Mouse (Mus musculus): ENCODE results near the gene Clrn1. TPM values are rescaled to one million over a fixed set of nuclear protein-coding genes. Genes with fewer than 3 reads are reported as not detected.

Clrn1 gene
- total and polyA plus RNA-seq, 3 experiments = not detected

- Histone ChIP-seq H3K27ac (ENCODE audit: insufficient read depth, low read depth) (no peak overlapping the region), H3K4me2 (ENCODE audit: insufficient read depth, low read depth, poor library complexity, severe bottlenecking) (no peak overlapping the region), H3K36me3 (replicated peaks in 1 of 2; ENCODE audit: control insufficient read depth in 1 of 2, insufficient read depth in 1 of 2, low read length in 1 of 2) (no peaks in the 10 kb centered on the region), H3K79me2 (replicated peaks; ENCODE audit: control insufficient read depth, extremely low read depth, insufficient read depth, poor library complexity, severe bottlenecking) (no peaks in the 10 kb centered on the region), H3K4me1 (ENCODE audit: control insufficient read depth in 1 of 2, insufficient read depth in 2 of 2) (no peaks in the 10 kb centered on the region; a peak in 1 of 4 replicates), H3K27me3 (replicated peaks) (no peaks in the 10 kb centered on the region), H3K9me3 (replicated peaks; ENCODE audit: low read length) (no peaks in the 10 kb centered on the region), H3K9ac (ENCODE audit: insufficient read depth, low read depth) (no peak overlapping the region), H3K4me3 (replicated peaks in 1 of 3; ENCODE audit: low read depth in 2 of 3, low read length in 2 of 3, poor library complexity in 1 of 3) (no peak overlapping the region)
- DNase-seq (ENCODE audit: extremely low read depth) = no peak
- TF ChIP-seq EP300 (IDR thresholded peaks at IDR 0.05; ENCODE audit: low read length) = no peak
- dilution Hi-C loops (cut with MboI; ENCODE audit: extremely low pct_ligation_motif_present, extremely low pct_unique_long_range_greater_than_20kb, low sequenced_read_pairs) (no loop called here), in situ Hi-C loops (cut with MboI; ENCODE audit: low pct_ligation_motif_present, low pct_unique_long_range_greater_than_20kb, low sequenced_read_pairs) (no loop called here)
These were observed 2.6 kb upstream of the Clrn1 start for GRCm38 (mm10) chr3:58887719-58888118.

GRCm38 (mm10) chr3:58883511-58883907 is 1.6 kb downstream of the Clrn1 start:
- no peak overlapping the region for H3K9ac ChIP-seq (ENCODE audit: insufficient read depth, low read depth)
- H3K9me3 ChIP-seq (replicated peaks; ENCODE audit: low read length) = no peaks in the 10 kb centered on the region
- dilution Hi-C loops (cut with MboI; ENCODE audit: extremely low pct_ligation_motif_present, extremely low pct_unique_long_range_greater_than_20kb, low sequenced_read_pairs) = no loop called here
- H3K4me1 ChIP-seq (ENCODE audit: control insufficient read depth in 1 of 2, insufficient read depth in 2 of 2) = no peaks in the 10 kb centered on the region
- H3K36me3 ChIP-seq (replicated peaks in 1 of 2; ENCODE audit: control insufficient read depth in 1 of 2, insufficient read depth in 1 of 2, low read length in 1 of 2) = no peaks in the 10 kb centered on the region
- in situ Hi-C loops (cut with MboI; ENCODE audit: low pct_ligation_motif_present, low pct_unique_long_range_greater_than_20kb, low sequenced_read_pairs) = no loop called here
- no peak overlapping the region for H3K4me2 ChIP-seq (ENCODE audit: insufficient read depth, low read depth, poor library complexity, severe bottlenecking)
- TF ChIP-seq UBTF (IDR thresholded peaks at IDR 0.05; ENCODE audit: low read depth, low read length) (no peak), USF1 (IDR thresholded peaks at IDR 0.05; ENCODE audit: low read depth, low read length) (no peak), CTCF (conservative IDR thresholded peaks at IDR 0.05 in 1 of 2, IDR thresholded peaks at IDR 0.05 in 1 of 2; ENCODE audit: low read depth in 2 of 2, low read length in 2 of 2) (no peak), ETS1 (conservative IDR thresholded peaks at IDR 0.05; ENCODE audit: low read depth, low read length) (no peak), CHD1 (IDR thresholded peaks at IDR 0.05; ENCODE audit: low read depth, low read length) (no peak), TBP (conservative IDR thresholded peaks at IDR 0.05; ENCODE audit: low read depth, low read length) (no peak), ZKSCAN1 (IDR thresholded peaks at IDR 0.05; ENCODE audit: borderline replicate concordance, low read depth, low read length) (no peak)
- no peak overlapping the region for H3K4me3 ChIP-seq (replicated peaks in 1 of 3; ENCODE audit: low read depth in 2 of 3, low read length in 2 of 3, poor library complexity in 1 of 3)
- no peak for DNase-seq (ENCODE audit: extremely low read depth)
- H3K27ac ChIP-seq (ENCODE audit: insufficient read depth, low read depth) = no peak overlapping the region
- H3K27me3 ChIP-seq (replicated peaks) = no peaks in the 10 kb centered on the region
- H3K79me2 ChIP-seq (replicated peaks; ENCODE audit: control insufficient read depth, extremely low read depth, insufficient read depth, poor library complexity, severe bottlenecking) = no peaks in the 10 kb centered on the region

- Histone ChIP-seq H3K79me2 (replicated peaks; ENCODE audit: control insufficient read depth, extremely low read depth, insufficient read depth, poor library complexity, severe bottlenecking) (no peaks in the 10 kb centered on the region), H3K27me3 (replicated peaks) (no peaks in the 10 kb centered on the region), H3K4me1 (ENCODE audit: control insufficient read depth in 1 of 2, insufficient read depth in 2 of 2) (no peaks in the 10 kb centered on the region), H3K36me3 (replicated peaks in 1 of 2; ENCODE audit: control insufficient read depth in 1 of 2, insufficient read depth in 1 of 2, low read length in 1 of 2) (no peaks in the 10 kb centered on the region), H3K9me3 (replicated peaks; ENCODE audit: low read length) (no peaks in the 10 kb centered on the region), H3K4me3 (replicated peaks in 1 of 3; ENCODE audit: low read depth in 2 of 3, low read length in 2 of 3, poor library complexity in 1 of 3) (no peak overlapping the region), H3K4me2 (ENCODE audit: insufficient read depth, low read depth, poor library complexity, severe bottlenecking) (no peak overlapping the region), H3K9ac (ENCODE audit: insufficient read depth, low read depth) (no peak overlapping the region), H3K27ac (ENCODE audit: insufficient read depth, low read depth) (no peak overlapping the region)
- DNase-seq (ENCODE audit: extremely low read depth) = no peak
- dilution Hi-C loops (cut with MboI; ENCODE audit: extremely low pct_ligation_motif_present, extremely low pct_unique_long_range_greater_than_20kb, low sequenced_read_pairs) = no loop called here
- TF ChIP-seq E2F4 (IDR thresholded peaks at IDR 0.05; ENCODE audit: insufficient replicate concordance, low read depth, low read length) (no peak), EP300 (IDR thresholded peaks at IDR 0.05; ENCODE audit: low read length) (no peak), IRF4 (IDR thresholded peaks at IDR 0.05; ENCODE audit: low read depth, low read length) (no peak), ZNF384 (IDR thresholded peaks at IDR 0.05; ENCODE audit: low read depth, low read length) (no peak), ZKSCAN1 (IDR thresholded peaks at IDR 0.05; ENCODE audit: borderline replicate concordance, low read depth, low read length) (no peak), NELFE (IDR thresholded peaks at IDR 0.05; ENCODE audit: low read depth, low read length) (no peak), SMC3 (IDR thresholded peaks at IDR 0.05; ENCODE audit: low read depth, low read length) (no peak), JUND (conservative IDR thresholded peaks at IDR 0.05; ENCODE audit: low read depth, low read length) (no peak), ZMIZ1 (IDR thresholded peaks at IDR 0.05; ENCODE audit: low read depth, low read length) (no peak)
- in situ Hi-C loops (cut with MboI; ENCODE audit: low pct_ligation_motif_present, low pct_unique_long_range_greater_than_20kb, low sequenced_read_pairs) = no loop called here
These were observed 2.1 kb downstream of the Clrn1 start for GRCm38 (mm10) chr3:58882878-58883510.
